Mouse (Mus musculus): Measurements from ENCODE around the gene Coq2. TPM values are rescaled to one million over a fixed set of nuclear protein-coding genes. Genes with fewer than 3 reads are reported as not detected.

The Coq2 gene
- polyA plus RNA-seq, 1 experiment from 2014 or later = 42.4 TPM

DNA sequence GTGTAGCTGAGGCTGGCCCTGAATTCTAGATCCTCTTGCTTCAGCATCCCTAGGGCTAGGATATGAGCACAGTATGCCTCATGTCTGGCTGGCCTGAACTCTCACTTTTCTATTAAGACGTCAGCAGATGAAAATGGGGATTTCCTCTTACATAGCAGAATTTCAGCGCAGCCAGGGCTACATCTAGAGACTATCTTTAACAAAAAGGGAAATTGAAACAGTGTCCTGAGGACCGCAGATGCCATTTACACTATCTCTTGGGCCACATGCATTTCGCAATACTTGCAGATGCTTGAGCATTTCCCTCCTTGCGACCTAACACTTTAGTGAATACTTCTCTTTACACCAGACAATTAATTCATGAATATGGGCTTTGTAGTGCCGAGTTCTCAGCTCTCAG is 18.6 kb downstream of the Coq2 start:
- ATAC-seq = peak; percentile 28; the same call in 1 of the 2 replicates
- H3K4me3 ChIP-seq = no peak overlapping the region
- no peaks in the 10 kb centered on the region for H3K9me3 ChIP-seq (replicated peaks)
- H3K9ac ChIP-seq = no peak overlapping the region
- peaks cover 74% of the 10 kb centered on the region for H3K36me3 ChIP-seq
- H3K4me1 ChIP-seq = peaks cover 6% of the 10 kb centered on the region; the same call in 1 of the 2 replicates
- whole genome bisulfite sequencing (ENCODE audit: insufficient replicate concordance) = 44% methylated on average over 6 of the region's 6 CpGs
- H3K27me3 ChIP-seq (replicated peaks) = 0 out of 2 replicates have a peak, but pooled peaks cover 4% of the 10 kb centered on the region
- no peak overlapping the region for H3K4me2 ChIP-seq
- peak overlapping the region; percentile 59; the same call in 1 of the 2 replicates for H3K27ac ChIP-seq

DNA sequence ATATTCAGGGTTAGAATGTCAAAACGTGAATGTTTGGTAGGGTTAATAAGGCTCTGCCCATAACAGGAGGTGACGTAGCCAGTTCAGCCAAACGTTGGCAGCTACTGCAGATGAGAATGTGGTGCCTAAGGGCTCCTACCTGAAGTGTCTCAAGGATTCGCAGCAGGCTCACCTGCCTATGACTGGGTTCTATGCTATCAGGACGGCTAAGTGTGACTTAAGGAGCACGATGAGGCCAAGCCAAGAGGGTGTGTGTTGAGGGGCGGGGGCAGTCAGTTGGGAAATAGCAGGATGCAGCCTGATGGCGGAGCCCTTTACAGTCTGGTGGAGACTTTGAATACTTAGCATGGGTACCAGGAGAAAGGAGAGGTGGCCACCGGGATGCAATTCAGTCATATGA is 22.6 kb downstream of the Coq2 start:
- H3K27me3 ChIP-seq (replicated peaks) = 0 out of 2 replicates have a peak, but pooled peaks cover 4% of the 10 kb centered on the region
- ATAC-seq = no peak
- H3K4me3 ChIP-seq = no peak overlapping the region
- H3K27ac ChIP-seq = no peak overlapping the region
- H3K4me2 ChIP-seq = no peak overlapping the region
- 72% methylated on average over 9 of the region's 9 CpGs for WGBS (ENCODE audit: insufficient replicate concordance)
- no peak overlapping the region for H3K9ac ChIP-seq
- H3K4me1 ChIP-seq = peaks cover 28% of the 10 kb centered on the region
- peaks cover 36% of the 10 kb centered on the region for H3K36me3 ChIP-seq
- H3K9me3 ChIP-seq (replicated peaks) = no peaks in the 10 kb centered on the region

DNA sequence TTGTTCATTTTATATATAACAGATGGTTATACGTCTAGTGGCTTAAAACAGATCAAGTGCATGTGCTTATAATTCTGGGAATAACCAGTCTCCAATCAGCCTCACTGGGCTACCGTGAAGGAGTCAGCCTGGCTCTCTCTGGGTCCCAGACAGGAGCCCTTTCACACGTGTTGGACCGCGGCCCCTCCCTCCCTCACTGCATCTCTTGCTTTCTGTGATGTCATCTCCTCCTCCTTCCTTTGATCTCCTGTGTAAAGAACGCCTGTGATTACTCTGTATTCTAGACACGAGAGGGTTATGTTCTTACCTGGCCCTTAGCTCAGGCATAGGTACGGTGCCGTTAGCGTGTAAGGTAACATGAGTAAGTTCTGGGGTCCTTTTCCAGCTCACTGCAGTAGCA is 23.5 kb downstream of the Coq2 start:
- Histone ChIP-seq H3K9ac (no peak overlapping the region), H3K36me3 (peaks cover 29% of the 10 kb centered on the region), H3K9me3 (replicated peaks) (no peaks in the 10 kb centered on the region), H3K4me3 (no peak overlapping the region), H3K27me3 (replicated peaks) (0 out of 2 replicates have a peak, but pooled peaks cover 9% of the 10 kb centered on the region), H3K4me2 (no peak overlapping the region), H3K4me1 (peaks cover 37% of the 10 kb centered on the region), H3K27ac (no peak overlapping the region)
- no peak for ATAC-seq
- 85% methylated on average over 10 of the region's 10 CpGs for WGBS (ENCODE audit: insufficient replicate concordance)

DNA sequence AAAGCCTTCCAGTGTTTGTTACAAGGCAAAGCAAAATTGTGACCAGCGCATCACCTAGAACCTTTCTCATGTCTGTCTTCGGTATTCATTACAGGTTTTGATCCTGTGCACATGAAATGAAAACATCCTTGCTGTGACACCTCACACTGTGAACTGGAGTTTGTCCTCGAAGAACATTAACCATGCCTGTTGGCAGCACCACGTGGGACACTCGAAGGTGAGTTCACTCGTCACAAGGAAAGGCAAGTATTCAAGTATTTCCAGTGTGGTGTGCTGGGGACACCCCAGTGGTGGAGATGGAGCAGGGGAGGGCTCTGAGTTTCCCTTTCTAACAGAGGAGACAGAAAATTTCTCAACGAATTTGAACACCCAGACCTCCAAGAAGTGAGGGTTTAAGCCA is 24.0 kb downstream of the Coq2 start:
- 0 out of 2 replicates have a peak, but pooled peaks cover 9% of the 10 kb centered on the region for H3K27me3 ChIP-seq (replicated peaks)
- H3K36me3 ChIP-seq = peaks cover 24% of the 10 kb centered on the region
- WGBS (ENCODE audit: insufficient replicate concordance) = 76% methylated on average over 7 of the region's 7 CpGs
- no peak overlapping the region for H3K4me2 ChIP-seq
- H3K4me3 ChIP-seq = no peak overlapping the region
- H3K9me3 ChIP-seq (replicated peaks) = no peaks in the 10 kb centered on the region
- peaks cover 42% of the 10 kb centered on the region for H3K4me1 ChIP-seq
- H3K9ac ChIP-seq = no peak overlapping the region
- no peak for ATAC-seq
- H3K27ac ChIP-seq = no peak overlapping the region

DNA sequence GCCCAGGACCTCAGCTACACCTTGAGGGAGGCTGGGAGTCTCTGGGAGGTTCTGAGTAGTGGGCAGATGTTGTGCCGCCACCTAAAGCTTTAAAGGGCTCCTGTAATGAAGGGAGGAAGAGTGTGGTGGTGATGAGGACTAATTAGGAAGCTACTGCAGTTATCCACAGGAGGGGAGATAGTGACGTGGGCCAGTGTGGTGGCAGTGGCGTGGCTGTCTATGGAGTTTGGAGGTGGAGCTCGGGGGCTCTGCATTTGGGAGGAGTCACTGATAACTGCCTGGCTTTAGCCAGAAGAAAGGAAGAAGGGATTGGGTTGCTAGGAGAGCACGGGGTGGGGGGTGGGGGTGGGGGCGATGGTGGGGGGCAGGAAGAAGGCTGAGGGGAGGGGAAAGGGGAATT is 26.4 kb downstream of the Coq2 start:
- H3K36me3 ChIP-seq = no peaks in the 10 kb centered on the region
- peak overlapping the region; percentile 55 for H3K4me2 ChIP-seq
- WGBS (ENCODE audit: insufficient replicate concordance) = 9% methylated on average over 6 of the region's 6 CpGs
- peak overlapping the region; percentile 15; the same call in 1 of the 2 replicates for H3K27ac ChIP-seq
- peaks cover 66% of the 10 kb centered on the region for H3K4me1 ChIP-seq
- ATAC-seq = no peak
- H3K9me3 ChIP-seq (replicated peaks) = no peaks in the 10 kb centered on the region
- peak overlapping the region; percentile 19 for H3K9ac ChIP-seq
- H3K27me3 ChIP-seq (replicated peaks) = 0 out of 2 replicates have a peak, but pooled peaks cover 9% of the 10 kb centered on the region
- H3K4me3 ChIP-seq = peak overlapping the region; percentile 24; the same call in 1 of the 2 replicates

DNA sequence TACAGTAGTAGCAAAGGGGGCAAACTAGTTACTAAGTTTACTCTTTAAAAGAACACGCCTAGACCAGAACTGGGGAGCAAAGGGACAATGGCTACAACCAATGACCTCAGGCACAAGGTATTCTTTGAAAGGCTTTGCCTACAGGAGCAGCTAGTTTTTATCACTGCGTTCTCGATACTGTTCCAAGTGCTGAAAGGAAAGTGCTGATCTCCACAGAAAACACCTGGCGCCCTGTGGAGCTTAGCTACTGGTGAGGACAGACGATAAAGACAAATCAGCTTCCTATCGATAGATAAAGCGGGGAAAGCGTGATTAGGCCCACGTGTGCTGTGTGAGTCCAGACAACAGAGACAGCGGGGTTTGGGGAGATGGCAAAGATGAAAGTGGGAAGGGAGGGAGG is 26.9 kb downstream of the Coq2 start:
- H3K4me3 ChIP-seq = peak overlapping the region; percentile 24
- ATAC-seq = no peak
- peak overlapping the region; percentile 15; the same call in 1 of the 2 replicates for H3K27ac ChIP-seq
- 17% methylated on average over 10 of the region's 10 CpGs for WGBS (ENCODE audit: insufficient replicate concordance)
- no peaks in the 10 kb centered on the region for H3K9me3 ChIP-seq (replicated peaks)
- H3K4me1 ChIP-seq = peaks cover 71% of the 10 kb centered on the region
- H3K27me3 ChIP-seq (replicated peaks) = 0 out of 2 replicates have a peak, but pooled peaks cover 9% of the 10 kb centered on the region
- peak overlapping the region; percentile 55 for H3K4me2 ChIP-seq
- peak overlapping the region; percentile 19; the same call in 1 of the 2 replicates for H3K9ac ChIP-seq
- H3K36me3 ChIP-seq = no peaks in the 10 kb centered on the region

DNA sequence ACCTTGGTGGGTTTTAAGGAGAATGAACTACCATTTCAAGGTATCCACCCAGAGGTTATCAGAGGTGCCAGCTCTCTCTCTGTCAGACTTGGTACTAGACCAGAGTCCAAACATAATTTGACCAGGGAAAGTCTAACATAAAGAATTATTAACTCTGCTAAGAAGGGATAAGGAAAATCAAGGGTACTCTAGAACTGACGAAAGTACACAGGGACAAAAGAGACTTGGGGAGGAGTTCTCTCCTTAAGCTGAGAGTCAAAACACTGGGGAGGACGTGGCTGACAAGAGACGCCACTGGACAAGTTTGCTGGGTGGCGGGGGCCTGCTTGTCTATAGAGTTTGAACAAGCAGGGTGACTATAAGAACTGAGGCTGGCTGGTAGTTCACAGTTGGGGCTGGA is 28.4 kb downstream of the Coq2 start:
- Histone ChIP-seq H3K4me2 (no peak overlapping the region), H3K4me1 (peaks cover 79% of the 10 kb centered on the region), H3K9ac (no peak overlapping the region), H3K36me3 (no peaks in the 10 kb centered on the region), H3K27ac (no peak overlapping the region), H3K9me3 (replicated peaks) (no peaks in the 10 kb centered on the region), H3K27me3 (replicated peaks) (0 out of 2 replicates have a peak, but pooled peaks cover 5% of the 10 kb centered on the region), H3K4me3 (no peak overlapping the region)
- no peak for ATAC-seq
- 79% methylated on average over 4 of the region's 4 CpGs for WGBS (ENCODE audit: insufficient replicate concordance)

DNA sequence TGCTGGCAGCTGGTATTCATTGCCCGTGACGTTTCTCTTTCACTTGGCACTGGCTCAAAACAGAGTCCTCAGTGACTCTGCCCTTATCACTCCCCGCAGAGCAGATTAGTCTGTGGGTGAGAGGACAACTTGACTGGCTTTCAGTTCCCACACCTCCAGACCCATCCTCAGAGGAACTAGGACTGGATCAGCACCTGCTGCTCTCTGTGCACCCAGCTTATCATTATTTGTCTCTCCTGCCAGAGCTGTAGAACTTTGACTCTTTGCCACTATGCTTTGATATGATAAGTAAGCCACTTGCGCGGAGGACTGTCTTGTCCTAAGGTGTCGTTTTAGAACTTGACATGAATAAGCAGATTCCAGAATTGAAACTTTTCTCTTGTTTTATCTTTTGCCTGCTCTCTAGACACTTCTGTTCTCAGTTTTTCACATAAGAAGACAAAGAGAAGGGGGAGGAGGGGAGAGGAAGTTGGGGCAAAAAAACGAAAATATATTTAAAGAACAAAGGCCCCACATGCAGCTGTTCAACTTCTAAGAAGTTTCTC is 30.9 kb downstream of the Coq2 start:
- Histone ChIP-seq H3K9ac (0 out of 2 replicates have a peak overlapping the region, but pooled peaks have one; percentile 12), H3K4me2 (peak overlapping the region; percentile 60), H3K4me3 (peak overlapping the region; percentile 21; the same call in 1 of the 2 replicates), H3K4me1 (peaks cover 87% of the 10 kb centered on the region), H3K27me3 (replicated peaks) (0 out of 2 replicates have a peak, but pooled peaks cover 5% of the 10 kb centered on the region), H3K9me3 (replicated peaks) (no peaks in the 10 kb centered on the region), H3K27ac (peak overlapping the region; percentile 91), H3K36me3 (no peaks in the 10 kb centered on the region)
- peak; percentile 94 for ATAC-seq
- WGBS (ENCODE audit: insufficient replicate concordance) = 10% methylated on average over 7 of the region's 7 CpGs

DNA sequence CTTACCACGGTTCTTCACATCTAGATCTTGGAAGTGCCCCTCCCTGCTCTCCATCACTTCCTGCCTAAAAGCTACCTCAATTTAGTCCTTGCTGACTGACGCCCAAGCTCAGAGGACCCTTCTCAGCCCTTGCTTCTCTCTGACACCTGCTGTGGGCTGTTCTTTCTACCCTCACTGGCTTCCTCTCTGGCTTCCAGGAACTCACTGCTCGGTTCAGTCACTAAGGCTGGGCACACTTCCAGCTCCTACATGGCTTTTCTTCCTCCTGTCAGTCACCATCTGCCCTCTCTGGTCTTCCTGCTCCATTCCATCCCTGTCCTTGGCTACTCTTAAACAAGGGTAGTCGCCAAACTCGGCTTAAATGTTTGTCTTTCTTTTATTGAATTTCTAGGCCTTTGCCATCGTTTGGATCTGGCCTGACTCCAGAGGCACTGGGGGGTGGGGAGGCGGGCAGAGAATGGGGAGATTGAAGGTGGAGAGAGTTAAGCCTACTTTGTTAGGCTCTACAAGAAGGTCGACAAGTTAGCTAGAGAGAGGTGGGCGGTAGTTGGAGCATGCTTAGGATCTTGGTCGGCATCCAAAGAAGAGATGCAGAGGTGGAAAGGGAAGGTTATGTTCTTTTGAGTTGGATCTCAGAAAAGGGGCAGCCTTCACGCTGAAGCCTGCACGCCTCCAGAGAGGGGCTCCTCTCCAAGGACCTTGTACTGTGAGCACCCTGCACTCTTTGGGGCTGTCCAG is 31.5 kb downstream of the Coq2 start:
- Histone ChIP-seq H3K27me3 (replicated peaks) (0 out of 2 replicates have a peak, but pooled peaks cover 5% of the 10 kb centered on the region), H3K4me2 (peak overlapping the region; percentile 60), H3K36me3 (no peaks in the 10 kb centered on the region), H3K9ac (peak overlapping the region; percentile 12; the same call in 1 of the 2 replicates), H3K4me3 (peak overlapping the region; percentile 21; the same call in 1 of the 2 replicates), H3K27ac (peak overlapping the region; percentile 91), H3K4me1 (peaks cover 87% of the 10 kb centered on the region), H3K9me3 (replicated peaks) (no peaks in the 10 kb centered on the region)
- ATAC-seq = no peak
- 43% methylated on average over 12 of the region's 12 CpGs for WGBS (ENCODE audit: insufficient replicate concordance)

DNA sequence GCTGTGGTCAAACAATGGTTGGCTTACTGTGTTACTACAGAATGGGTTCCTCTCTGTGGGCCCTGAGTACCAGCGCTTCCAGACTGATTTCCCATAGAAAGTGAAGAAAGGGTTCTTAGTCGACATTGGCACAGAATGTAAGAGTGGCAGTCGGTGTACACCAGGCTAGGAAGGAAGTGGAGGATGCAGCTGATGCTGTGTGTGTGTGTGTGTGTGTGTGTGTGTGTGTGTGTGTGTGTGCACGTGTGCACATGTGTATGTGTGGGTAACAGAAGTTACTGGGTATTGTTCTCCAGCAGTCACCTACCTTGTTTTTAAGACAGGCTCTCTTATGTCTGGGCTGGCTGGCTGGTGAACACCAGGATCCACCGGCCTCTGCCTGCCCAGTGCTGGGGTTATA is 32.6 kb downstream of the Coq2 start:
- ATAC-seq = no peak
- 74% methylated on average over 5 of the region's 5 CpGs for WGBS (ENCODE audit: insufficient replicate concordance)
- H3K9me3 ChIP-seq (replicated peaks) = no peaks in the 10 kb centered on the region
- H3K4me3 ChIP-seq = no peak overlapping the region
- no peak overlapping the region for H3K4me2 ChIP-seq
- peaks cover 87% of the 10 kb centered on the region for H3K4me1 ChIP-seq
- no peak overlapping the region for H3K9ac ChIP-seq
- H3K36me3 ChIP-seq = no peaks in the 10 kb centered on the region
- H3K27ac ChIP-seq = no peak overlapping the region
- H3K27me3 ChIP-seq (replicated peaks) = 0 out of 2 replicates have a peak, but pooled peaks cover 5% of the 10 kb centered on the region

DNA sequence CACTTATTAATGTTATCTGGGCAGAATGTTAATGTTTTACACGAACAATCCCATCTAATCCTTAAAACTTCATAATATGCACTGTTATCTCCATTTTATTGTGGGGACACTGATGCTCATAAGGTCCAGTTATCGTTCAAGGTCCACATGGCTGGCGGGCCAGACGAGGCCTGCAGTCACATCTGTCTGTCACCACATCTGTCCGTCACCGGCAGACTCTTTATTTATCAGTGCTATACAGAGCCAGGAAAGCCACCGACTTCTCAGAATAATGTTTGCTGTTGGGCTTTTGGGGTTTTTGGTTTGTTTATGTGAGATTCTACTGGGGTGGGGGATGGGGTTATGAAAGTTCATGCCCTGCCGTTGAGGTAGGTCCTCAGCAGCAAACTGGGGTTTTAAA is 36.5 kb downstream of the Coq2 start:
- Histone ChIP-seq H3K4me3 (no peak overlapping the region), H3K4me2 (peak overlapping the region; percentile 46), H3K9me3 (replicated peaks) (no peaks in the 10 kb centered on the region), H3K4me1 (peaks cover 86% of the 10 kb centered on the region), H3K27me3 (replicated peaks) (no peaks in the 10 kb centered on the region), H3K9ac (no peak overlapping the region), H3K36me3 (no peaks in the 10 kb centered on the region), H3K27ac (peak overlapping the region; percentile 87)
- peak; percentile 87 for ATAC-seq
- 18% methylated on average over 8 of the region's 8 CpGs for WGBS (ENCODE audit: insufficient replicate concordance)
